Mouse (Mus musculus): Measurements from ENCODE around the gene Taf15.

DNA sequence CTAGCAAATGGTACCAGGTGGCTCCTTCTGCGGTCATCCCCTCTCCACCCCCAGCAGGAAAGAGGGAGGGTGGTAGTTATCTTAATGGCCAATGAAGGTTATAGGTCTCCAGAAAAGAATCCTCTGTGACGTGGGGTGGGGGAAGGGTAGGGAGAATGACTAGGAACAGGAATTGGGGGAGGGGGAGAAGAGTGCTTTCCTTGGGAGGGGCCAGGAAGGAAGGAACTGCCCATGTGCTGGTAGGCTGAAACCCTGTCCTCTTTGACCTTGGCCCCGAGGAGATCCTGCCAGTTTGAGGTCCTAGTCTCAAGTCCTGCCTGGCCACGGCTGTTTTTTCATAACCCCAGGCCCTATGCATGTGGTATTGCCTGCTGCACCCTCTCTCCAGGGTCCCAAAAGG, 23.6 kb upstream of the Taf15 start:
- no peak for TF ChIP-seq GATA1 (IDR thresholded peaks at IDR 0.05; ENCODE audit: low read length)
- TF ChIP-seq TAL1 (IDR thresholded peaks at IDR 0.05; ENCODE audit: low read length) = no peak
